Mouse (Mus musculus): Measurements from ENCODE around the gene Trim63. TPM values are rescaled to one million over a fixed set of nuclear protein-coding genes. Genes with fewer than 3 reads are reported as not detected.

Trim63 gene
- polyA plus RNA-seq, 1 experiment = 0.19 TPM

GRCm38 (mm10) chr4:134312901-134313300, 2.0 kb upstream of the Trim63 start:
- H3K36me3 ChIP-seq (ENCODE audit: control insufficient read depth, insufficient read depth) = no peaks in the 10 kb centered on the region
- no peak overlapping the region for H3ac ChIP-seq (ENCODE audit: control insufficient read depth, insufficient read length, low read depth)
- no peaks in the 10 kb centered on the region for H3K79me3 ChIP-seq (ENCODE audit: low read depth)
- no peaks in the 10 kb centered on the region for H3K79me2 ChIP-seq (ENCODE audit: control insufficient read depth, insufficient read depth)
- TF ChIP-seq CTCF (IDR thresholded peaks at IDR 0.05; ENCODE audit: control insufficient read depth, insufficient read depth, insufficient read length) (no peak), MYOG (IDR thresholded peaks at IDR 0.05; ENCODE audit: control insufficient read depth, extremely low read depth, insufficient read length) (no peak), MAX (IDR thresholded peaks at IDR 0.05) (no peak), FOSL1 (IDR thresholded peaks at IDR 0.05; ENCODE audit: insufficient read depth, low read length, poor library complexity, severe bottlenecking) (no peak), USF1 (IDR thresholded peaks at IDR 0.05; ENCODE audit: low read depth) (no peak), MYOD1 (IDR thresholded peaks at IDR 0.05; ENCODE audit: control insufficient read depth, insufficient read length, low read depth) (no peak), CEBPB (IDR thresholded peaks at IDR 0.05; ENCODE audit: low read depth) (no peak)
- no peaks in the 10 kb centered on the region for H3K27me3 ChIP-seq (ENCODE audit: control insufficient read depth, insufficient read depth, insufficient read length)
- H3K4me3 ChIP-seq (ENCODE audit: insufficient read depth, poor library complexity, severe bottlenecking) = no peak overlapping the region

DNA sequence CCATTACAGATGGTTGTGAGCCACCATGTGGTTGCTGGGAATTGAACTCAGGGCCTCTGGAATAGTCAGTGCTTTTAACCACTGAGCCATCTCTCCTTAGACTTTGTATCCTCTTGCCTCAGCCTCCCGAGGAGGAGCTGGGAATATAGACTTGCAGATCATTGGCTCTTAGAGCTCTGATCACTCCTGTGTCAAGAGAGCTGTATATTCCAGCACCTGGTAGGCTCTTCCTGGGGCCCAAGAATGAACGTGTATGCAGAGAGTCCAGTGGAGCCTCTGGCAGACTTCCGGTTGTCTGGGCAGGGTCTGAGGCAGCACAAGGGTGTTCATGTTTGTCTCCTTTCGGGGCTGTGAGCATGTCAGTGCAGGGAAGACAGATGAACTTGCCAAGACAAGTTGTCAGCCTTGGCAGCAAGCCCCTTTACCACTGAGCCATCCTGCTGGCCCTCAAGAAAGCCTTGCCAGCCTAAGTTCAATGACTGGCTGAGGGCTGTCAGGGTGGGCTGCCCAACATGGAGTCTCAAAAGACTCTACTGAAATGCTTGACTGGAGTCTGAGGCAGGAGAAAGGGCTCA, 752 bp upstream of the Trim63 start:
- H3K4me3 ChIP-seq (ENCODE audit: insufficient read depth, poor library complexity, severe bottlenecking) = no peak overlapping the region
- H3K79me2 ChIP-seq (ENCODE audit: control insufficient read depth, insufficient read depth) = no peaks in the 10 kb centered on the region
- H3K79me3 ChIP-seq (ENCODE audit: low read depth) = no peaks in the 10 kb centered on the region
- TF ChIP-seq MYOD1 (IDR thresholded peaks at IDR 0.05; ENCODE audit: control insufficient read depth, insufficient read length, low read depth) = no peak
- TF ChIP-seq CTCF (IDR thresholded peaks at IDR 0.05; ENCODE audit: control insufficient read depth, insufficient read depth, insufficient read length) = no peak
- no peak for TF ChIP-seq MYOG (IDR thresholded peaks at IDR 0.05; ENCODE audit: control insufficient read depth, extremely low read depth, insufficient read length)
- TF ChIP-seq CEBPB (IDR thresholded peaks at IDR 0.05; ENCODE audit: low read depth) = no peak
- TF ChIP-seq FOSL1 (IDR thresholded peaks at IDR 0.05; ENCODE audit: insufficient read depth, low read length, poor library complexity, severe bottlenecking) = no peak
- no peak for TF ChIP-seq MAX (IDR thresholded peaks at IDR 0.05)
- TF ChIP-seq USF1 (IDR thresholded peaks at IDR 0.05; ENCODE audit: low read depth) = no peak
- H3K27me3 ChIP-seq (ENCODE audit: control insufficient read depth, insufficient read depth, insufficient read length) = no peaks in the 10 kb centered on the region
- H3K36me3 ChIP-seq (ENCODE audit: control insufficient read depth, insufficient read depth) = no peaks in the 10 kb centered on the region
- no peak overlapping the region for H3ac ChIP-seq (ENCODE audit: control insufficient read depth, insufficient read length, low read depth)

DNA sequence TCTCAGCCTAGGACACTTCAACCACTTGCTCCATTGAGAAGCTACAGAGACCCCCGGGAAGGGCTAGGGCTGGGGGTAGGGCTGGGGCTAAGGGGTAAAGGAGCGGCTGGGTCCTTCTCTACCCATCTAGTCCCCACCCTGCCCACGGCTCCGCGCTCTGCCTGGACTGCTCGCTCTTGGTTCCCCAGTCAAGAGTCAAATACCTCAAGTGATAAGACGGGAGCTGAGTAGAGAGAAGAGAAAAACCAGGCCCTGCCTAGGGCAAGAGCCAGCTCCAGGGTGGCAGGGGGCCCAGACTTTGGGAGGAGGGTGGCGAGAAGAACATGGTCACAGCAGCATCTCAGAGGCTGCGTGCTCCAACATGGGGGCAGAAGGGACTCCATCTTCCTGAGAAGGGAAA, 550 bp downstream of the Trim63 start:
- Histone ChIP-seq H3K79me2 (ENCODE audit: control insufficient read depth, insufficient read depth) (no peaks in the 10 kb centered on the region), H3ac (ENCODE audit: control insufficient read depth, insufficient read length, low read depth) (no peak overlapping the region), H3K27me3 (ENCODE audit: control insufficient read depth, insufficient read depth, insufficient read length) (peaks cover 5% of the 10 kb centered on the region), H3K4me3 (ENCODE audit: insufficient read depth, poor library complexity, severe bottlenecking) (no peak overlapping the region), H3K79me3 (ENCODE audit: low read depth) (no peaks in the 10 kb centered on the region), H3K36me3 (ENCODE audit: control insufficient read depth, insufficient read depth) (no peaks in the 10 kb centered on the region)
- no peak for TF ChIP-seq CEBPB (IDR thresholded peaks at IDR 0.05; ENCODE audit: low read depth)
- TF ChIP-seq MYOG (IDR thresholded peaks at IDR 0.05; ENCODE audit: control insufficient read depth, extremely low read depth, insufficient read length) = no peak
- no peak for TF ChIP-seq MAX (IDR thresholded peaks at IDR 0.05)
- no peak for TF ChIP-seq MYOD1 (IDR thresholded peaks at IDR 0.05; ENCODE audit: control insufficient read depth, insufficient read length, low read depth)
- no peak for TF ChIP-seq CTCF (IDR thresholded peaks at IDR 0.05; ENCODE audit: control insufficient read depth, insufficient read depth, insufficient read length)
- no peak for TF ChIP-seq FOSL1 (IDR thresholded peaks at IDR 0.05; ENCODE audit: insufficient read depth, low read length, poor library complexity, severe bottlenecking)
- no peak for TF ChIP-seq USF1 (IDR thresholded peaks at IDR 0.05; ENCODE audit: low read depth)

GRCm38 (mm10) chr4:134316390-134316789, 1.5 kb downstream of the Trim63 start:
- Histone ChIP-seq H3K79me3 (ENCODE audit: low read depth) (no peaks in the 10 kb centered on the region), H3K36me3 (ENCODE audit: control insufficient read depth, insufficient read depth) (no peaks in the 10 kb centered on the region), H3K79me2 (ENCODE audit: control insufficient read depth, insufficient read depth) (no peaks in the 10 kb centered on the region), H3ac (ENCODE audit: control insufficient read depth, insufficient read length, low read depth) (no peak overlapping the region), H3K27me3 (ENCODE audit: control insufficient read depth, insufficient read depth, insufficient read length) (peaks cover 5% of the 10 kb centered on the region), H3K4me3 (ENCODE audit: insufficient read depth, poor library complexity, severe bottlenecking) (no peak overlapping the region)
- TF ChIP-seq MYOG (IDR thresholded peaks at IDR 0.05; ENCODE audit: control insufficient read depth, extremely low read depth, insufficient read length) = no peak
- no peak for TF ChIP-seq FOSL1 (IDR thresholded peaks at IDR 0.05; ENCODE audit: insufficient read depth, low read length, poor library complexity, severe bottlenecking)
- TF ChIP-seq CEBPB (IDR thresholded peaks at IDR 0.05; ENCODE audit: low read depth) = no peak
- TF ChIP-seq CTCF (IDR thresholded peaks at IDR 0.05; ENCODE audit: control insufficient read depth, insufficient read depth, insufficient read length) = no peak
- no peak for TF ChIP-seq USF1 (IDR thresholded peaks at IDR 0.05; ENCODE audit: low read depth)
- TF ChIP-seq MAX (IDR thresholded peaks at IDR 0.05) = no peak
- TF ChIP-seq MYOD1 (IDR thresholded peaks at IDR 0.05; ENCODE audit: control insufficient read depth, insufficient read length, low read depth) = no peak

GRCm38 (mm10) chr4:134319074-134319473, 4.2 kb downstream of the Trim63 start:
- Histone ChIP-seq H3K4me3 (ENCODE audit: insufficient read depth, poor library complexity, severe bottlenecking) (no peak overlapping the region), H3K27me3 (ENCODE audit: control insufficient read depth, insufficient read depth, insufficient read length) (peaks cover 5% of the 10 kb centered on the region), H3K36me3 (ENCODE audit: control insufficient read depth, insufficient read depth) (no peaks in the 10 kb centered on the region), H3ac (ENCODE audit: control insufficient read depth, insufficient read length, low read depth) (no peak overlapping the region), H3K79me2 (ENCODE audit: control insufficient read depth, insufficient read depth) (no peaks in the 10 kb centered on the region), H3K79me3 (ENCODE audit: low read depth) (no peaks in the 10 kb centered on the region)
- TF ChIP-seq CEBPB (IDR thresholded peaks at IDR 0.05; ENCODE audit: low read depth) = no peak
- no peak for TF ChIP-seq USF1 (IDR thresholded peaks at IDR 0.05; ENCODE audit: low read depth)
- no peak for TF ChIP-seq MYOD1 (IDR thresholded peaks at IDR 0.05; ENCODE audit: control insufficient read depth, insufficient read length, low read depth)
- no peak for TF ChIP-seq MAX (IDR thresholded peaks at IDR 0.05)
- no peak for TF ChIP-seq CTCF (IDR thresholded peaks at IDR 0.05; ENCODE audit: control insufficient read depth, insufficient read depth, insufficient read length)
- no peak for TF ChIP-seq MYOG (IDR thresholded peaks at IDR 0.05; ENCODE audit: control insufficient read depth, extremely low read depth, insufficient read length)
- TF ChIP-seq FOSL1 (IDR thresholded peaks at IDR 0.05; ENCODE audit: insufficient read depth, low read length, poor library complexity, severe bottlenecking) = no peak
